Mouse (Mus musculus) layer of hippocampus, postnatal 36 days (tissue): ENCODE results near the gene Plppr2. TPM values are rescaled to one million over a fixed set of nuclear protein-coding genes. Genes with fewer than 3 reads are reported as not detected.

Experiments
- DNase-seq, 2 experiments: peaks; one replicate each; pipeline ENCODE4 v3.0.0; 2022
- total RNA-seq, 2 experiments: library from RNA; stranded (reverse); gene quantifications; 2 replicates each; pipeline ENCODE4 v1.2.3; 2021

The Plppr2 gene
- total RNA-seq, 2 experiments from 2014 or later: 303 to 315 TPM

GRCm38 (mm10) chr9:21932445-21933137 is 4.2 kb upstream of the Plppr2 start:
- no peak for DNase-seq

GRCm38 (mm10) chr9:21934021-21934420 is 2.8 kb upstream of the Plppr2 start:
- DNase-seq: no peak

GRCm38 (mm10) chr9:21935466-21936131 is 1.2 kb upstream of the Plppr2 start:
- DNase-seq: no peak

GRCm38 (mm10) chr9:21937711-21938175 is 910 bp downstream of the Plppr2 start:
- peak in 1 of 2 experiments; percentile 51 for DNase-seq

- no peak for DNase-seq
Observed at GRCm38 (mm10) chr9:21938234-21938855, 1.5 kb downstream of the Plppr2 start.

- DNase-seq: no peak
Observed at GRCm38 (mm10) chr9:21943046-21943445, 6.2 kb downstream of the Plppr2 start.

- DNase-seq: no peak
Observed at GRCm38 (mm10) chr9:21943638-21944037, 6.8 kb downstream of the Plppr2 start.

- DNase-seq: no peak
Observed at GRCm38 (mm10) chr9:21944267-21944666, 7.4 kb downstream of the Plppr2 start.

- DNase-seq: no peak
Observed at GRCm38 (mm10) chr9:21947540-21948130, 10.8 kb downstream of the Plppr2 start.

- DNase-seq: no peak
Observed at GRCm38 (mm10) chr9:21948146-21948545, 11.3 kb downstream of the Plppr2 start.

- no peak for DNase-seq
Observed at GRCm38 (mm10) chr9:21948790-21949189, 12.0 kb downstream of the Plppr2 start.

- DNase-seq: peak in 1 of 2 experiments; percentile 54
Observed at GRCm38 (mm10) chr9:21950322-21950721, 13.5 kb downstream of the Plppr2 start.

GRCm38 (mm10) chr9:21951977-21952376 is 15.1 kb downstream of the Plppr2 start:
- no peak for DNase-seq

GRCm38 (mm10) chr9:21953600-21953999 is 16.8 kb downstream of the Plppr2 start:
- DNase-seq: no peak

- DNase-seq: no peak
Observed at GRCm38 (mm10) chr9:21954635-21955034, 17.8 kb downstream of the Plppr2 start.

GRCm38 (mm10) chr9:21955225-21955569 is 18.4 kb downstream of the Plppr2 start:
- DNase-seq: no peak

- DNase-seq: peak; percentile 99
Observed at GRCm38 (mm10) chr9:21955570-21956281, 18.9 kb downstream of the Plppr2 start, which contains the start of gene Swsap1. Gene Swsap1 (plus strand): TSS chr9:21955755.

- no peak for DNase-seq
Observed at GRCm38 (mm10) chr9:21958372-21958771, 21.5 kb downstream of the Plppr2 start.

- DNase-seq: no peak
Observed at GRCm38 (mm10) chr9:21959244-21959643, 22.4 kb downstream of the Plppr2 start.

- no peak for DNase-seq
Observed at GRCm38 (mm10) chr9:21960135-21960534, 23.3 kb downstream of the Plppr2 start.

GRCm38 (mm10) chr9:21960558-21961208 is 23.9 kb downstream of the Plppr2 start:
- no peak for DNase-seq
